Mouse (Mus musculus) hindbrain, embryonic 11.5 days (tissue): ENCODE results near the gene Cdc42se1. TPM values are rescaled to one million over a fixed set of nuclear protein-coding genes. Genes with fewer than 3 reads are reported as not detected.

Experiments used
- ATAC-seq: fragments of 200-750 bp; cut with Nextera tagmentation; 2 replicates; pipeline ENCODE4 v1.8.0; 2017; ENCODE audit warnings: mild to moderate bottlenecking, moderate TSS enrichment, moderate library complexity; ENCODE audit not compliant: low FRiP score
- DNase-seq: peaks from one replicate; pipeline ENCODE4 v3.0.0-alpha.2; 2015; ENCODE audit warnings: low spot score
- H3K27ac ChIP-seq: fragments of 300-500 bp; sonication (generic); 2 replicates; pipeline ENCODE4 v1.5.1; 2014; ENCODE audit warnings: mild to moderate bottlenecking, low read depth, low read length
- H3K27me3 ChIP-seq: fragments of 300-500 bp; sonication (generic); 2 replicates; pipeline ENCODE4 v1.6.1; 2014; ENCODE audit warnings: mild to moderate bottlenecking, low read length, moderate library complexity, mixed read lengths; ENCODE audit not compliant: control insufficient read depth, insufficient read depth
- H3K36me3 ChIP-seq: fragments of 300-500 bp; sonication (generic); 2 replicates; pipeline ENCODE4 v1.6.1; 2014; ENCODE audit warnings: mild to moderate bottlenecking, low read length, moderate library complexity, mixed read lengths; ENCODE audit not compliant: control insufficient read depth, insufficient read depth
- H3K4me1 ChIP-seq: fragments of 300-500 bp; sonication (generic); replicated peaks from 2 replicates; pipeline ENCODE4 v1.6.1; 2014; ENCODE audit warnings: low read length, mixed read lengths; ENCODE audit not compliant: control insufficient read depth, insufficient read depth
- H3K4me2 ChIP-seq: fragments of 300-500 bp; sonication (generic); replicated peaks from 2 replicates; pipeline ENCODE4 v1.6.1; 2014; ENCODE audit warnings: mild to moderate bottlenecking, low read depth, low read length
- H3K4me3 ChIP-seq: fragments of 300-500 bp; sonication (generic); 2 replicates; pipeline ENCODE4 v1.5.1; 2014; ENCODE audit warnings: low read depth, low read length
- H3K9ac ChIP-seq: fragments of 300-500 bp; sonication (generic); 2 replicates; pipeline ENCODE4 v1.6.1; 2014; ENCODE audit warnings: low read depth, low read length
- H3K9me3 ChIP-seq: fragments of 300-500 bp; sonication (generic); 2 replicates; pipeline ENCODE4 v1.6.1; 2016; ENCODE audit warnings: low read length; ENCODE audit not compliant: control insufficient read depth
- WGBS: fragments of 180-500 bp; shearing (Covaris S2); extraction: QIAGEN DNeasy Blood & Tissue Kit; methylation state at CpG from one replicate; pipeline ENCODE4 v1.1.7; 2014; 5-methylcytosine and 5-hydroxymethylcytosine counted together
- polyA plus RNA-seq: library from polyadenylated mRNA; unstranded; fragments of >200 nt; fragmentation: Nextera tagmentation; extraction: Ambion mirVana; gene quantifications from 2 replicates; pipeline ENCODE4 v1.2.1, GENCODE M21; 2014

Gene Cdc42se1
- polyA plus RNA-seq, 1 experiment from 2014 or later = 110 TPM

- 2% methylated on average over 13 of the region's 13 CpGs for WGBS
- H3K9ac ChIP-seq = peak overlapping the region; percentile 74
- ATAC-seq (peak; percentile 45), DNase-seq (peak; percentile 68)
- peak overlapping the region; percentile 89 for H3K4me2 ChIP-seq
- H3K27ac ChIP-seq = peak overlapping the region; percentile 89
- peaks cover 9% of the 10 kb centered on the region for H3K4me1 ChIP-seq
- no peaks in the 10 kb centered on the region for H3K9me3 ChIP-seq
- peak overlapping the region; percentile 68 for H3K4me3 ChIP-seq
- no peaks in the 10 kb centered on the region for H3K27me3 ChIP-seq
- H3K36me3 ChIP-seq = 0 out of 2 replicates have a peak, but pooled peaks cover 6% of the 10 kb centered on the region
Measured at GRCm38 (mm10) chr3:95229781-95230494, 1.4 kb downstream of the Cdc42se1 start.

- H3K4me3 ChIP-seq = peak overlapping the region; percentile 68
Measured at GRCm38 (mm10) chr3:95230495-95231297, 2.2 kb downstream of the Cdc42se1 start.

GRCm38 (mm10) chr3:95231298-95232221 lies 3.0 kb downstream of the Cdc42se1 start, which contains the start of gene Mllt11:
Gene Mllt11 (minus strand): TSS chr3:95232171.
- peaks cover 9% of the 10 kb centered on the region for H3K4me1 ChIP-seq
- H3K9ac ChIP-seq = peak within 1 kb of the TSS; percentile 74
- no peaks in the 10 kb centered on the region for H3K27me3 ChIP-seq
- no peak for DNase-seq
- H3K36me3 ChIP-seq = 0 out of 2 replicates have a peak, but pooled peaks cover 6% of the 10 kb centered on the region
- WGBS = 83% methylated on average over 13 of the region's 13 CpGs
- H3K4me2 ChIP-seq = peak within 1 kb of the TSS; percentile 89
- no peaks in the 10 kb centered on the region for H3K9me3 ChIP-seq
- peak within 1 kb of the TSS; percentile 17 for H3K4me3 ChIP-seq
- no peak for ATAC-seq
- H3K27ac ChIP-seq = peak within 1 kb of the TSS; percentile 89

More at GRCm38 (mm10) chr3:95230495-95231297, 2.2 kb downstream of the Cdc42se1 start:
- WGBS = 43% methylated on average over 8 of the region's 8 CpGs
- Histone ChIP-seq H3K27ac (peak overlapping the region; percentile 89), H3K27me3 (no peaks in the 10 kb centered on the region), H3K9me3 (no peaks in the 10 kb centered on the region), H3K4me1 (peaks cover 9% of the 10 kb centered on the region), H3K9ac (peak overlapping the region; percentile 74), H3K4me2 (peak overlapping the region; percentile 89), H3K36me3 (0 out of 2 replicates have a peak, but pooled peaks cover 6% of the 10 kb centered on the region)
- peak; percentile 53 for ATAC-seq
- DNase-seq = peak; percentile 59

- Histone ChIP-seq H3K9me3 (no peaks in the 10 kb centered on the region), H3K36me3 (0 out of 2 replicates have a peak, but pooled peaks cover 13% of the 10 kb centered on the region), H3K27me3 (no peaks in the 10 kb centered on the region), H3K4me3 (no peak overlapping the region), H3K9ac (no peak overlapping the region), H3K27ac (no peak overlapping the region), H3K4me1 (peaks cover 9% of the 10 kb centered on the region), H3K4me2 (no peak overlapping the region)
- 91% methylated on average over 7 of the region's 7 CpGs for WGBS
- ATAC-seq = no peak
- DNase-seq = no peak
Measured at GRCm38 (mm10) chr3:95232771-95233170, 4.2 kb downstream of the Cdc42se1 start.

- no peak for ATAC-seq
- H3K9me3 ChIP-seq = no peaks in the 10 kb centered on the region
- H3K4me3 ChIP-seq = no peak overlapping the region
- no peak overlapping the region for H3K27ac ChIP-seq
- no peak overlapping the region for H3K9ac ChIP-seq
- no peak overlapping the region for H3K4me2 ChIP-seq
- H3K36me3 ChIP-seq = 0 out of 2 replicates have a peak, but pooled peaks cover 17% of the 10 kb centered on the region
- H3K4me1 ChIP-seq = peaks cover 9% of the 10 kb centered on the region
- no peaks in the 10 kb centered on the region for H3K27me3 ChIP-seq
- WGBS = 88% methylated on average over 16 of the region's 16 CpGs
- DNase-seq = no peak
Measured at GRCm38 (mm10) chr3:95233303-95233980, 4.9 kb downstream of the Cdc42se1 start.

- ATAC-seq = no peak
- Histone ChIP-seq H3K27ac (no peak overlapping the region), H3K4me3 (no peak overlapping the region), H3K4me2 (no peak overlapping the region), H3K9ac (no peak overlapping the region), H3K27me3 (no peaks in the 10 kb centered on the region), H3K4me1 (peaks cover 8% of the 10 kb centered on the region), H3K36me3 (0 out of 2 replicates have a peak, but pooled peaks cover 17% of the 10 kb centered on the region), H3K9me3 (no peaks in the 10 kb centered on the region)
- WGBS = 69% methylated on average over 23 of the region's 23 CpGs
- no peak for DNase-seq
Measured at GRCm38 (mm10) chr3:95235386-95236301, 7.1 kb downstream of the Cdc42se1 start.

GRCm38 (mm10) chr3:95237541-95238099 lies 9.1 kb downstream of the Cdc42se1 start:
- Histone ChIP-seq H3K4me1 (no peaks in the 10 kb centered on the region), H3K9me3 (no peaks in the 10 kb centered on the region), H3K27ac (no peak overlapping the region), H3K27me3 (no peaks in the 10 kb centered on the region), H3K9ac (no peak overlapping the region), H3K36me3 (0 out of 2 replicates have a peak, but pooled peaks cover 17% of the 10 kb centered on the region), H3K4me2 (no peak overlapping the region), H3K4me3 (no peak overlapping the region)
- no peak for ATAC-seq
- 92% methylated on average over 8 of the region's 8 CpGs for WGBS
- DNase-seq = no peak
